Mouse (Mus musculus): ENCODE measurements around the gene Stc2.

The Stc2 gene

DNA sequence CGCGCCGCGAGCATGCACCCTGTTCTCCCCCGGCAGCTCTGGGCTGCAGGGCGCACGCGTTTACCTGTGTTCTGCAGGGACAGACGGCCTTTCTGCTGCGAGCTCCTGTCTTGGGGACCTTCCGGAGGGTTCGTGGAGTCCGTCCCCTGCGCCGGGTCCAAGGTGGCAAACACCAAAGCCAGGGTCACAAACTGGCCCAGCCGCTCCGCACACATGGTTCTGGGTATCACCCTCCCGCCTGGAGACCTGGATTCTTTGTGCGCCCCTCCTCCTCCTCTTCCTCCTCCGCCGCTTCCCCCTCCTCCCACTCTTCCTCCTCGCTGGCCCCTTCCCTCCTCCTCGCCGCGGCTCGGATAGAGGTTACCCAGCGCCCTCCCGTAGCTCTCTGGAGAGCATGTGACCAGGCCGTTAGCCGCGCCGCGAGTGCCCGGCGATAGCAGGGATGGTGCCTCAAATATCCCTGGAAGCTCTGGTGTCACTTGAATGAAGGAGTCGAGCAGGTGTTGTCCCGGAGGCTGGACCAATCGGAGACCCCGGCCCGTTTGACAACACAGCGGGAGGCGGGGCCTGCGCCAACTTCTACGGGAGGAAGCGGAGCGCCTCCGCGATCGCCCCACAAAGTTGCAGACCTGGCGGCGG is at the start of gene Stc2:
TSS of gene Stc2 (minus strand) at position 427 of the 639 bp plus-strand sequence.
- peak; percentile 18 to 36 for DNase-seq

DNA sequence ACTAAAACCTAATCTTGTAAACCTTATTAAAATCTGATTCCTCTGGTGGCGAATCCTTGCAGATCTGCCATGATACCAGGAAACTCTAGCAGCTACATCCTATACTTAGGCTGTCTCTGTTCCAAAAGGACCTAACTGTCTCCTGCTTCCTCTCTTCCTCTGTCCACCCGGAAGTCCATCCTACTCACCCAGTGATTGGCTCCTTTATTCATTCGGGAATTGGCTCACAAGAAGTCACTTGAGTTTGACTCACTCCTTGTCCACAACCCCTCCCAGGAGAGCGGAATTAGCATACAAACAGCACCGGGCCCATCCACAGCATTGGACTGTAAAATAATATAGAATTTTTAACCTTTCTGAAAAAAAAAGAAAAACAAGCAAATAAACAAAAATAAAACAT is 47.2 kb upstream of the Stc2 start:
- DNase-seq: no peak

- peak; percentile 62 to 65 for DNase-seq
Measured at GRCm38 (mm10) chr11:31412376-31412775, 42.5 kb upstream of the Stc2 start.

- no peak for DNase-seq
Measured at GRCm38 (mm10) chr11:31406736-31407135, 36.9 kb upstream of the Stc2 start.

DNA sequence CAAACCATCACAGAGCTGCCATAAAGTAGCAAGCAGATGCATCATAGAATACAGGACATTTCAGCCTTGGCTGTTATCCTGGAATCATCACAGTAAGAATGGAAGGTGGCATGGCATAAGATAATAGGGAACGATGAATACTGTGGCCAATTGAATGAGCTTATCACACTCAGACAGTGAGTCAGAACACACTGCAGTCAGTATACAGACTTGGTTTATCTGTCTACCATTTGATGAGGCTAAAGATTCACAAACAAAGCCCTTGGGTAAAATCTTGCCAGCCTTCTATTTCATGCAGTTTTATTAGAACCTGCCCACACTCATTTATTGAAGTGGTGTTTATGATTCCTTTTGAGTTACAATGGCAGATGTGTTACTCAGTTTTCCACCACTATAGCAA is 33.2 kb upstream of the Stc2 start:
- DNase-seq: no peak

DNA sequence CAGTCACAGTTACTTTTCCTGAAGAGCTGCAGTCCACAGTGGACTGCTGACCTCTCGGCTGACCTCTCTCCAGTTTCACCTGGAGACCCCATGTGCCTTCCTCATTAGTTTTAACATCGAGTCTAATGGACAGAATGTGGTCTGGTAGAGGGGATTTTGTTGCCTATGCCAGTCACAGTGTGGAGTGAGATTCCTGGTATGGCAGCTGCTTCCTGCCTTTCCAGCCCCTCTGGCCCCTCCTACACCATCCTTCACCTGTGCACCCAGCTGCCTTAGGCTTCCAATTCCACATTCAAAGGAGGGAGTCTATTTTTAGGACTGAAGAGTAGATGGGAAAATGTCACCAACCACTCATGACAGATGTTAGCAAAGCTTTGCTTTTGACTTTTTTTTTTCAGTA is 28.7 kb upstream of the Stc2 start:
- no peak for DNase-seq

GRCm38 (mm10) chr11:31396638-31397417 is 27.0 kb upstream of the Stc2 start:
- DNase-seq: no peak

GRCm38 (mm10) chr11:31394026-31394425 is 24.2 kb upstream of the Stc2 start:
- DNase-seq: no peak

DNA sequence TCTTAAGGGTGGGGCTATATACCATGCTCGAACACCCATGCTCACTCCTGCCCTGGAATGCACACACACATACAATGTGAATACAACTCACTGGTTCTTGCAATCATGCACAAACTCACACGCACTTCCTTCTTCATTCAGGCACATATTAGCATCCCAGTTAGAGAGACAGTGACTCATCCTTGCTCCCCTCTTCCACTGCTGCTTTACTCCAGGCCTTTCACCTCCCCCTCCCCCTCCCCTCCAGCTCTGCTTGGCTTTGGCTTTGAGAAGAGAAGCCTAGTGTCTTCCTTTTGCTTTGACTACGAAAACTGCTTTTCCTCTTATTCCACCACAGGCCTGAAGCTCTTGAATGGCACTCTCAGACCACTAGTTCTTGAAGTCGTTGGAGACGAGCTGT is 22.5 kb upstream of the Stc2 start:
- DNase-seq: no peak

- no peak for DNase-seq
Measured at GRCm38 (mm10) chr11:31388890-31389289, 19.0 kb upstream of the Stc2 start.

DNA sequence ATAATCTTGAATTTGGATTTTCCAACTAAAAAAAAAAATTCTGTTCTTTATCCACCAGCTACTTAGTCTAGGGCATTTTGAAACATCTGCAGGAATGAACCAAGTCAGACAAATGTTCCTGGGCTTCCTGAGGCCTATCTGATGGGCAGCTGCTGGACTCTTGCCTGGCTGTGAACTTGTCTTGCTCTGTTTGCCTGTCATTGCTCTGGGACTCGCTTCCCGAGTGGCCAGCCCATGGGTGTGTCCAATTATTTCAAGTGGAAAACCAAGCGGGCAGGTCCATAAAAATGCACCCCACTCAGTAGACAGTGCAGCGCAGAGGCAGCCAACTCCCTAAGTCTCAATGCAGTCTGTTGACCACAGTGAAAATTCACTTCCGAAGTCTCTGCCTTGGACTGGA is 17.7 kb upstream of the Stc2 start:
- no peak for DNase-seq

DNA sequence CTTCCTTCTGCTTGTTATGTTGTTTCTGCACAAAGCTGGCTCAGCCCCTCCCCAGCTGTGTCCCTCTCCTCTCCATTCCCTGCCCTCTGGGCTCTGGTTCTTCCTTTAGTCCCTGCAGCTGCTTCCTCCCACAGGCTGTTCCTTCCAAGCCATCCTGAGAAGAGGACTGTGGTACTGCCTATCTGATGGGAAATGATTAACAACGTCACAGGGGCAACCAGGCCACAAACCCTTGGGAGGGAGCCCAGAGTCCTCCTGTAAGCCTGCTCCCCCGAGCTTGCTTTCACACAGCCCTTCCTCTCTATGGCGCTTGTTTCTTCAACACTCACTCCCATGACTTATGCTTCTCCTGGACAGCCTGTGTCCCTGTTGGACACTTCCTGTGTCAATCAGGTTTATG is 16.7 kb upstream of the Stc2 start:
- DNase-seq: no peak

DNA sequence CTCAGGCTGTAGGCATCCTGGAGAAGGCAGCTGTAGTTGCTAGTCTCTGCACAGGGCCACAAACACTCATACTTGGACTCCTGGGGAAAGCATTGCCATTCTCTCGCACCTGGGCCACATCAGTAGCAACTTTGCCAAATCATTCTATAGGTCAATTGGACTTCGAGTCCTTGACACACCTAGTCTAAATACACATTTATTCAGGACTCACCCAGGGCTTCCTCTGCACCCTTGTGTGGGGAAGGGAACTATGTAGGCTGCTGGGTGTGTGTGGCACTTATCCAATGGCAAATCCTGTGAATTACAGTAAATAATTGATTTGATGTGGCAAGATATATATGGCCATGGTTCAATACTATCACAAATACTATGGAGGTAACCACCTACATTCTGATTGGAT is 14.1 kb upstream of the Stc2 start:
- DNase-seq: no peak

GRCm38 (mm10) chr11:31382145-31382544 is 12.3 kb upstream of the Stc2 start:
- no peak for DNase-seq

DNA sequence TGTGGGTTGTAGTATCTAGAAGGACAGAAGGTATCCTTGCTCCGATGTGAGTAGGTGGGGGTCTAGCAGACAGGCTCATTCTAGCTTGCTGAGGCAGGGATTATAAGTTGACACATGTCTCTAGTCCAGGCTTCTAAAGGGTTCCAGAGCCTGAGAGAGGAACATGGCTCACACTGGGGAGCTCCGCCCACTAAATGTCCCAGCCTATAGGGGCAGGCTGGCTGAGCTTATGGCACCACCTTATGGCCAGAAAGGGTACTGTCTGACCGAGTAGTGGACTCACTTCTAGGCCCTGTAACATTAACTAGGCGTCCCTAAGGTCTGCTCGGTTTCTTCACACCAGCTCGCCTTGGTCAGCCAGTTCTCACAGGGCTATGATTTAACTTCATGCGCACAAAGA is 3.6 kb upstream of the Stc2 start:
- DNase-seq: no peak

- no peak for DNase-seq
Measured at GRCm38 (mm10) chr11:31372206-31372605, 2.3 kb upstream of the Stc2 start.

- peak in 1 of 2 experiments; percentile 19 for DNase-seq
Measured at GRCm38 (mm10) chr11:31371256-31371838, 1.5 kb upstream of the Stc2 start.

GRCm38 (mm10) chr11:31370436-31371230 is 759 bp upstream of the Stc2 start:
- no peak for DNase-seq

GRCm38 (mm10) chr11:31368965-31369647 is 768 bp downstream of the Stc2 start:
- no peak for DNase-seq

DNA sequence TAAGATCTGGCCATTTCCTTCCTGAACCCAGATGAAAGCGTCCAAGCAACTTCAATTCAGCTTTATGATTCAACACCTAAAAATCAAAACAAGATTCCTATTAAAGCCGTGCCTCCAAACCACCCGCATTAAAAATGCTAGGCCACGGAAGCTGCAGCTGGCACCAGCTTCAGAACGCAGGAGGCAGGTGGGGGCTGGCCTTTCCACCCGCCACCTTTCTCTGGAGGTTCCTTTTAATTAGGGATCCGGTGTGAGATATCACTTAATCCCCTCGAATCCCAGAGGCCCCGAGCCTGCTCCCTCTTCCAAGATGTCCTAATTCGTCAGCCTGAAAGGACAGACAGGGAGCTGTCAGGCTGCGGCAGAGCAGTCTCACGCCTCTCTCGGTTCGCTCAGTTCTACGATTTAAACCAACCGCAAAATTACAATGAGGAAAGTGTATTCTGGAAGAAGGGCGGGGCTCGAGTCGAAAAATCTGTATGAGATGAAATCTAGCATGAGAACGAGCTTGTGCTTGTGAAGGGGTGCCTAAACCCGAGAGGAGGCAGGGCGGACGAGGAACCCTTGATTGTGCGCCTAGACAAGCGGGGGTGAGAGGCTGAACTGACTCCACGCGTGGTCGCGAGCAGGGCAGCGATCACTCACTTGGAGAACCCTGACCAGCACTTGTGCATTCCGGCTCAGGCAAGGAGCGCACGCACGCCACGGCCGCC is 1.5 kb downstream of the Stc2 start:
- DNase-seq: no peak

DNA sequence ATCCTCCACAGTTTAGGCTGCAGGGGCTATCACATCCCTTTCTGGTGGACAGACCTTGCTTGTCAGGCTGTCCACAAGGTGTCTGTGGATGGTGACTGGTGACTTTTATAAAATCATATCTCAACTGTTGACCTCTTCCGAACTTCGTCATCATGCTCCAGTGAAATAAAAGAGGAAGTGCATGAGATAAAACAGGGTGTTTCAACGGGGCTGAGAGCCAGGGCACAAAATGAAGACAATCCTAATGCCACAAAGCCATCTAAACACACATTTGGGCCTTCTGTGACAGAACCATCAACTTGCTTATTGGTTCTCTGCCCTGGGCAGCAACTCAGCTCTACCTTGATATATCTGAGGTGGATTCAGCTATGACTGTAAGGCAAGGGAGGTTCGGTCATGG is 3.0 kb downstream of the Stc2 start:
- no peak for DNase-seq

DNA sequence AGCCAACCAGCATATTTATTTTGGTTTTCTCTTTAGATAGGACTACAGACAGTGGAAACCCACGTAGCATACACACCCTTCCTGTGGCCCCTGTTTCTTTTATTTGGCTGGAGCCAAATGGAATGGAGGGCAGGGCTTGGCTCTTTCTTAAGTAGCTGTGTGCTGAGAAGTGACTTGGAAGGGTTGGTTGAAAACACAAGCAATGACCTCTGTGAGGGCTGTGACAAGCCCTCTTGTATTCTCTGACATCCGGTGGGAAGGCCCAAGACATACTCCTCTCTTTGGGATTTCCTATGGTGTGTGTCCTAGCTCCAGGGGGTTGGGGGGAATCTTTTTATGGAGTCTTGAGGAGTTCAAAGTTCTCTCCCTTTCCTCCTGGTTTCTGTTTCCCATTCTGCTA is 3.5 kb downstream of the Stc2 start:
- DNase-seq: no peak
